Mouse (Mus musculus): ENCODE data around the gene Wdr74.

The Wdr74 gene

GRCm38 (mm10) chr19:8741243-8741869 lies 5.7 kb downstream of the Wdr74 start, which contains the start of gene Stx5a:
Stx5a (plus strand) TSS chr19:8741413.
- peak; percentile 98 for ATAC-seq (ENCODE audit: low TSS enrichment)

GRCm38 (mm10) chr19:8742176-8742575 lies 6.5 kb downstream of the Wdr74 start:
- ATAC-seq (ENCODE audit: low TSS enrichment): no peak

- ATAC-seq (ENCODE audit: low TSS enrichment): no peak
These were observed 9.8 kb downstream of the Wdr74 start for GRCm38 (mm10) chr19:8745382-8745781.

GRCm38 (mm10) chr19:8747368-8747767 lies 11.7 kb downstream of the Wdr74 start:
- no peak for ATAC-seq (ENCODE audit: low TSS enrichment)

GRCm38 (mm10) chr19:8755652-8756051 lies 20.0 kb downstream of the Wdr74 start:
- no peak for ATAC-seq (ENCODE audit: low TSS enrichment)

- peak; percentile 90 for ATAC-seq (ENCODE audit: low TSS enrichment)
These were observed 21.2 kb downstream of the Wdr74 start, which contains the start of gene Nxf1 for GRCm38 (mm10) chr19:8756635-8757387. Nxf1 (plus strand) TSS chr19:8757073.

- ATAC-seq (ENCODE audit: low TSS enrichment): no peak
These were observed 21.9 kb downstream of the Wdr74 start for GRCm38 (mm10) chr19:8757471-8757998.

- no peak for ATAC-seq (ENCODE audit: low TSS enrichment)
These were observed 23.3 kb downstream of the Wdr74 start for GRCm38 (mm10) chr19:8758899-8759298.

GRCm38 (mm10) chr19:8760757-8761156 lies 25.1 kb downstream of the Wdr74 start:
- ATAC-seq (ENCODE audit: low TSS enrichment): no peak

- no peak for ATAC-seq (ENCODE audit: low TSS enrichment)
These were observed 27.6 kb downstream of the Wdr74 start for GRCm38 (mm10) chr19:8763276-8763675.

- ATAC-seq (ENCODE audit: low TSS enrichment): no peak
These were observed 29.9 kb downstream of the Wdr74 start for GRCm38 (mm10) chr19:8765562-8765961.

- ATAC-seq (ENCODE audit: low TSS enrichment): peak; percentile 53; the same call in 1 of the 2 replicates
These were observed 35.1 kb downstream of the Wdr74 start, which contains the start of gene Tmem223 for GRCm38 (mm10) chr19:8770567-8771270. Tmem223 (plus strand) TSS chr19:8770996.

- ATAC-seq (ENCODE audit: low TSS enrichment): no peak
These were observed 37.4 kb downstream of the Wdr74 start for GRCm38 (mm10) chr19:8772996-8773395.

GRCm38 (mm10) chr19:8773409-8773808 lies 37.8 kb downstream of the Wdr74 start:
- ATAC-seq (ENCODE audit: low TSS enrichment): no peak

- peak; percentile 85 for ATAC-seq (ENCODE audit: low TSS enrichment)
These were observed 38.6 kb downstream of the Wdr74 start, which contains the start of gene Tmem179b for GRCm38 (mm10) chr19:8774086-8774835. Tmem179b (minus strand) TSS chr19:8774467.

- ATAC-seq (ENCODE audit: low TSS enrichment): no peak
These were observed 39.4 kb downstream of the Wdr74 start for GRCm38 (mm10) chr19:8774951-8775421.

GRCm38 (mm10) chr19:8786008-8786781 lies 50.6 kb downstream of the Wdr74 start, which contains the start of gene Taf6l:
Taf6l (minus strand) TSS chr19:8786417.
- ATAC-seq (ENCODE audit: low TSS enrichment): peak; percentile 98

GRCm38 (mm10) chr19:8788521-8788920 lies 52.9 kb downstream of the Wdr74 start:
- ATAC-seq (ENCODE audit: low TSS enrichment): no peak

GRCm38 (mm10) chr19:8789171-8789570 lies 53.5 kb downstream of the Wdr74 start:
- peak; percentile 51 for ATAC-seq (ENCODE audit: low TSS enrichment)

GRCm38 (mm10) chr19:8790171-8790570 lies 54.5 kb downstream of the Wdr74 start:
- ATAC-seq (ENCODE audit: low TSS enrichment): no peak
